ENCODE assay signal across 9 mouse cellular contexts in the genomic region with DNA sequence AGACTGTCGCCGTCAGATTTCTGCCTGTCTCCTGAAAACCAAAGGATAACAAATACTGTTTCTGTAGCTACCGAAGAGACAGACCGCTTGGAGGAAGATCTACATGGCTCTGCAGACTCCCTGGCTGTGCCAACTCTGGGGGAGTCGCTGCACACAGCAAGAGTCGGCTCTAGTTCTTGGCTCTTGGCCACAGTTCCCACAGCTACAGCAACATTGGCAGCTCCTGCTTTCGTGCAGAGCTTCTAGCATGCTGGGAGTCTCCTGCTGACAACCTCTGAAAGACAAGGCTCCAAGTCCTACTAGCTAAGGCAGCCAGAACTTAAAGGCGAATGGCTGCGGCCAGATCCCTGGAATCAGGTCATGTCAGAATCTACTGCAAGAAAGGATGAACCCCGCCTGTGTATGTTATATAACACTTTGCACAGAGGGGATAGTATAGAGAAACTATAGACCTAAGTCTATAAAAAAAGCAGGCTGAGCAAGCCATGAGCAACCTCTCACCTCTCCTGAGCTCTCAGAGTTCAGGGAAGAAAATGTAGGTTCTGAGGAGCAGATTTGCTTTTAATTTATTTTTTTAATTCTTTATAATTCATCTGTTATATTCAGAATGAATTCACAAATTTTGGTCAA. TPM values are rescaled to one million over a fixed set of nuclear protein-coding genes. Genes with fewer than 3 reads are reported as not detected.
DNase-seq lines count a peak whose midpoint lies in the region; ATAC-seq lines count a peak whose summit lies in the region.
"Had no signal": no experiment of that assay in that cellular context is flagged by ENCODE, and none has a peak within 500 bp of the region (broad histone marks: within the 10 kb centered on the region; RNA-seq: fewer than 3 reads in every experiment).

No protein-coding gene starts in this region.

- H3K27me3 ChIP-seq in embryonic facial prominence, embryonic 14.5 days (replicated peaks; ENCODE audit: control insufficient read depth, insufficient read depth, low read length): no peaks in the 10 kb centered on the region
- H3K27me3 ChIP-seq in embryonic facial prominence, embryonic 10.5 days (replicated peaks; ENCODE audit: low read depth, poor library complexity, severe bottlenecking): no peaks in the 10 kb centered on the region
- H3K27me3 ChIP-seq: midbrain, embryonic 12.5 days had no signal

- peak; percentile 90 for DNase-seq in embryonic facial prominence, embryonic 14.5 days (ENCODE audit: low spot score)
- DNase-seq in embryonic facial prominence, embryonic 10.5 days (ENCODE audit: low spot score): no peak
- DNase-seq in cerebellum, adult 9-10 months: peak; percentile 97
- DNase-seq in gastrocnemius, postnatal 36 days: peak; percentile 49 to 60
- DNase-seq in kidney, adult 9 months: peak; percentile 69
- peak; percentile 88 to 89 for DNase-seq in left cerebral cortex, postnatal 36 days (ENCODE audit: low spot score in 2 of 2)
- peak; percentile 76 for DNase-seq in ovary, postnatal 36 days (ENCODE audit: low spot score)
- DNase-seq in spleen, adult 18-20 months: no peak

- H3K4me1 ChIP-seq in embryonic facial prominence, embryonic 14.5 days (ENCODE audit: control insufficient read depth, insufficient read depth, low read length): no peaks in the 10 kb centered on the region
- H3K4me1 ChIP-seq in embryonic facial prominence, embryonic 10.5 days: no peaks in the 10 kb centered on the region
- H3K4me1 ChIP-seq: midbrain, embryonic 12.5 days had no signal

- peak overlapping the region; percentile 7; the same call in 1 of the 2 replicates for H3K4me2 ChIP-seq in embryonic facial prominence, embryonic 14.5 days (ENCODE audit: low read depth, low read length)
- H3K4me2 ChIP-seq: midbrain, embryonic 12.5 days had no signal

- no peak overlapping the region for H3K4me3 ChIP-seq in embryonic facial prominence, embryonic 14.5 days (ENCODE audit: low read depth, low read length)
- H3K4me3 ChIP-seq in embryonic facial prominence, embryonic 10.5 days: no peak overlapping the region
- H3K4me3 ChIP-seq: midbrain, embryonic 12.5 days had no signal

- no peak overlapping the region for H3K9ac ChIP-seq in embryonic facial prominence, embryonic 14.5 days (ENCODE audit: low read depth, low read length)
- H3K9ac ChIP-seq: midbrain, embryonic 12.5 days had no signal

- 64% methylated on average over 10 of the region's 10 CpGs for WGBS in embryonic facial prominence, embryonic 14.5 days
- WGBS in embryonic facial prominence, embryonic 10.5 days: 80% methylated on average over 10 of the region's 10 CpGs

- no peak overlapping the region for H3K27ac ChIP-seq in embryonic facial prominence, embryonic 14.5 days (replicated peaks; ENCODE audit: low read depth, low read length)
- no peak overlapping the region for H3K27ac ChIP-seq in embryonic facial prominence, embryonic 10.5 days (replicated peaks)
- H3K27ac ChIP-seq: midbrain, embryonic 12.5 days had no signal

- intact Hi-C loops in gastrocnemius, postnatal 36 days (cut with DNase I): no loop called here
- intact Hi-C loops in left cerebral cortex, postnatal 36 days (cut with DNase I): no loop called here

- 0 out of 2 replicates have a peak, but pooled peaks have one; percentile 57 for ATAC-seq in embryonic facial prominence, embryonic 14.5 days (ENCODE audit: low read depth)

- H3K36me3 ChIP-seq in embryonic facial prominence, embryonic 14.5 days (ENCODE audit: control insufficient read depth, insufficient read depth, low read length): no peaks in the 10 kb centered on the region
- no peaks in the 10 kb centered on the region for H3K36me3 ChIP-seq in embryonic facial prominence, embryonic 10.5 days (replicated peaks)
- H3K36me3 ChIP-seq: midbrain, embryonic 12.5 days had no signal

- H3K9me3 ChIP-seq in embryonic facial prominence, embryonic 14.5 days (ENCODE audit: control insufficient read depth, low read length): no peaks in the 10 kb centered on the region
- H3K9me3 ChIP-seq in embryonic facial prominence, embryonic 10.5 days: no peaks in the 10 kb centered on the region
- H3K9me3 ChIP-seq: midbrain, embryonic 12.5 days had no signal

RNA-seq across cellular contexts. Expression of gene Slc16a1, which starts 41.2 kb away (rescaled TPM):
- 30.9 and 39.2 TPM in 2 replicates for polyA plus RNA-seq in embryonic facial prominence, embryonic 14.5 days (2014; fragmentation: Nextera tagmentation; extraction: Ambion mirVana)
- polyA plus RNA-seq in embryonic facial prominence, embryonic 10.5 days (2016; fragmentation: Nextera tagmentation; extraction: Ambion mirVana): 45.9 and 49.6 TPM in 2 replicates
- total RNA-seq in gastrocnemius, postnatal 36 days (2021): 10 to 100 TPM; 20.3 to 27.5 TPM
- total RNA-seq in left cerebral cortex, postnatal 36 days (2021): 10 to 100 TPM; 19.2 to 26.8 TPM

Comparison
In these comparisons a context has a peak if more than half of its experiments do, and no peak if none do; other contexts are left out.
1. DNase-seq: peak in embryonic facial prominence, embryonic 14.5 days (single experiment), cerebellum, adult 9-10 months (single experiment), gastrocnemius, postnatal 36 days (2 of 2), kidney, adult 9 months (single experiment), left cerebral cortex, postnatal 36 days (2 of 2) and ovary, postnatal 36 days (single experiment); none in embryonic facial prominence, embryonic 10.5 days (single experiment) and spleen, adult 18-20 months (0 of 2).